Mouse (Mus musculus) embryonic fibroblast, embryonic 13.5 days (primary cell): ENCODE measurements around the gene Mmp23.

Experiments
- CTCF ChIP-seq: IDR thresholded peaks from 2 replicates; pipeline ENCODE4 v1.5.1; 2011; ENCODE audit warnings: mild to moderate bottlenecking, control low read depth, low read length, moderate library complexity, borderline replicate concordance; ENCODE audit not compliant: insufficient read depth
- POLR2A ChIP-seq: IDR thresholded peaks from 2 replicates; pipeline ENCODE4 v1.6.1; 2011; ENCODE audit warnings: low read depth, mild to moderate bottlenecking, control low read depth, low read length, moderate library complexity

DNA sequence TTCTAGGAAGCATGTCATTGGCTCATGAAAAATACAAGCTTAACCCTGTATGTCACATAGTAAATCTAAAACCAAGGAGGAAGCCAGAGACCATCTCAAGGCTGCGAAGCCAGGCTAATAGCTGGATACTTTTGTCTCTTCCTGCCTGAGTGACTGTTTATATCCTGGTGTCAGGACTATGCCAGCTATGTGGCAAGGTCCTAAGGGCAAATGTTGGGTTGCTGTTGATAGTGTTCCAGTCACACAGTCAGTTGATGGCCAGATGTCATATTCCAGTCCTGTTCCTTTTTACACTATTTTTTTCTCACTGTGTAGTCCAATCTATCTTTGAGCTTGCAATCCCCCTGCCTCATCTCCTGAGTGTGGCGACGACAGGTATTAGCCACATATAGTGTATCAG lies 39.9 kb downstream of the Mmp23 start:
- TF ChIP-seq POLR2A (no peak), CTCF (no peak)
